Mouse (Mus musculus) midbrain, embryonic 13.5 days (tissue): ENCODE results near the gene Kynu. TPM values are rescaled to one million over a fixed set of nuclear protein-coding genes. Genes with fewer than 3 reads are reported as not detected.

Experiments used
- ATAC-seq: fragments of 200-750 bp; cut with Nextera tagmentation; 2 replicates; pipeline ENCODE4 v1.8.0; 2017; ENCODE audit warnings: mild to moderate bottlenecking, moderate TSS enrichment, moderate library complexity
- H3K27ac ChIP-seq: fragments of 300-500 bp; sonication (generic); 2 replicates; pipeline ENCODE4 v1.5.1; 2015; ENCODE audit warnings: inconsistent platforms, mild to moderate bottlenecking, moderate library complexity
- H3K27me3 ChIP-seq: fragments of 300-500 bp; sonication (generic); 2 replicates; pipeline ENCODE4 v1.6.1; 2015; ENCODE audit warnings: mild to moderate bottlenecking, inconsistent platforms
- H3K36me3 ChIP-seq: fragments of 300-500 bp; sonication (generic); 2 replicates; pipeline ENCODE4 v1.6.1; 2015; ENCODE audit warnings: mild to moderate bottlenecking, inconsistent platforms
- H3K4me1 ChIP-seq: fragments of 300-500 bp; sonication (generic); replicated peaks from 2 replicates; pipeline ENCODE4 v1.6.1; 2015; ENCODE audit warnings: inconsistent platforms
- H3K4me2 ChIP-seq: fragments of 300-500 bp; sonication (generic); replicated peaks from 2 replicates; pipeline ENCODE4 v1.6.1; 2015; ENCODE audit warnings: moderate library complexity, mild to moderate bottlenecking, inconsistent platforms
- H3K4me3 ChIP-seq: fragments of 300-500 bp; sonication (generic); replicated peaks from 2 replicates; pipeline ENCODE4 v1.5.1; 2015; ENCODE audit warnings: mild to moderate bottlenecking, inconsistent platforms
- H3K9ac ChIP-seq: fragments of 300-500 bp; sonication (generic); replicated peaks from 2 replicates; pipeline ENCODE4 v1.6.1; 2015; ENCODE audit warnings: mild to moderate bottlenecking, inconsistent platforms
- H3K9me3 ChIP-seq: fragments of 300-500 bp; sonication (generic); 2 replicates; pipeline ENCODE4 v1.6.1; 2016; ENCODE audit warnings: mild to moderate bottlenecking, inconsistent platforms
- WGBS: fragments of 180-500 bp; shearing (Covaris S2); methylation state at CpG from one replicate; pipeline ENCODE4 v1.1.7; 2015; 5-methylcytosine and 5-hydroxymethylcytosine counted together
- polyA plus RNA-seq: library from polyadenylated mRNA; unstranded; fragments of >200 nt; fragmentation: Nextera tagmentation; extraction: Ambion mirVana; gene quantifications from 2 replicates; pipeline ENCODE4 v1.2.1, GENCODE M21; 2015

Gene Kynu
- polyA plus RNA-seq, 1 experiment from 2014 or later, result 0.19 TPM

- WGBS, result 75% methylated on average over 1 of the region's 1 CpGs
- no peaks in the 10 kb centered on the region for H3K27me3 ChIP-seq
- ATAC-seq, result no peak
- no peaks in the 10 kb centered on the region for H3K36me3 ChIP-seq
- no peaks in the 10 kb centered on the region for H3K4me1 ChIP-seq
- H3K4me2 ChIP-seq, result no peak overlapping the region
- H3K9ac ChIP-seq, result no peak overlapping the region
- H3K4me3 ChIP-seq, result no peak overlapping the region
- H3K27ac ChIP-seq, result no peak overlapping the region
- no peaks in the 10 kb centered on the region for H3K9me3 ChIP-seq
These were observed 13.3 kb downstream of the Kynu start for GRCm38 (mm10) chr2:43568406-43568805.

- Histone ChIP-seq H3K4me1 (no peaks in the 10 kb centered on the region), H3K27me3 (no peaks in the 10 kb centered on the region), H3K4me2 (no peak overlapping the region), H3K9ac (no peak overlapping the region), H3K27ac (no peak overlapping the region), H3K36me3 (no peaks in the 10 kb centered on the region), H3K4me3 (no peak overlapping the region), H3K9me3 (no peaks in the 10 kb centered on the region)
- 77% methylated on average over 1 of the region's 1 CpGs for WGBS
- ATAC-seq, result no peak
These were observed 18.4 kb downstream of the Kynu start for GRCm38 (mm10) chr2:43573526-43573925.

DNA sequence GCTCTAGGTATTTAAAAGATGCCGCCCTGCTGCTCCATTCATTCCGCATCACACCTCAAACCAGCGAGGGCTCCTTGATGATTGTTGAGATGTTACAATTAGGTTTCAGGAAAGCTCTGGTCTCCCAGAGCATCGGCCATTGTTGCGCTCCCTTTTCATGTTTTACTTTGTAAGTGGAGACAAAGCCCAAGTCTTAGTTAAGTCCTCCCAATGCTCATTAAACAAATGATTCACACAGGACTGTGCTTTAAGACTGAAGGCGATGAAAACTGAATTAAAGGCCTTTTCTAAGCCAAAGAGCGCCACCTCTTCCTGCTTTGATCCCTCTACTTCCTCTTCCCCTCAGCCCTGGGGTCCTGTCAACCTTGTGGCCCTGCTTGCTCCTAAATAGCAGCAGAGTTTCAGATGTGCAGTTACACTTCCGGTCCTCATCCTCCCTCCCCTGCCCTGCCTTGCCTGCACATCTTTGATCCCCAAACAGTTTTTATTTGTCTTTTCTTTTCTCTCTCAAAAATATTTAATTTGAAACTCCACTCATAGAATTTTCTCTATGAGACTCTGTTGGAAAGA lies 28.2 kb downstream of the Kynu start:
- Histone ChIP-seq H3K4me2 (no peak overlapping the region), H3K4me3 (no peak overlapping the region), H3K4me1 (no peaks in the 10 kb centered on the region), H3K27ac (no peak overlapping the region), H3K27me3 (no peaks in the 10 kb centered on the region), H3K36me3 (no peaks in the 10 kb centered on the region), H3K9me3 (no peaks in the 10 kb centered on the region), H3K9ac (no peak overlapping the region)
- WGBS, result 22% methylated on average over 8 of the region's 8 CpGs
- ATAC-seq, result no peak

DNA sequence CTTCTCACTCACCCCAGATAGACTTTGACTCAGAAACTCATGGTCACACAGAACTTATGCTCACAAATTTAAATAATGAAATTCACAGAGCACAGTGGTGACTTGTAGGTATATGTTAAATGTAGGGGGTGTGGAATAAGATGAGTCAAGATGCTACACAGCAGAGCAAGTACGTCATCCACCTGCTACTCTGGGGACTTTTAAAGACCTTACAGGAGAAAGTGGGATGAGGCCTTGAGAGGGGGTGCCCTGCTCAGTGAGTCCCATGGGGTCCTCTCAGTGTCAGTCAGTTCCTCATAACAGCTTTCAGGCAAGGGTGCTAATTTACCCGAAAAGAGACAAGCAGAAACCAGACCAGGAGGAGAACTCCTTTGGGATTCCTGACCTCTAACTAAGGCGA lies 30.4 kb downstream of the Kynu start:
- no peak overlapping the region for H3K4me2 ChIP-seq
- no peaks in the 10 kb centered on the region for H3K27me3 ChIP-seq
- H3K4me1 ChIP-seq, result no peaks in the 10 kb centered on the region
- no peaks in the 10 kb centered on the region for H3K36me3 ChIP-seq
- no peak for ATAC-seq
- no peaks in the 10 kb centered on the region for H3K9me3 ChIP-seq
- no peak overlapping the region for H3K27ac ChIP-seq
- H3K4me3 ChIP-seq, result no peak overlapping the region
- WGBS, result 85% methylated on average over 3 of the region's 3 CpGs
- no peak overlapping the region for H3K9ac ChIP-seq

- Histone ChIP-seq H3K4me2 (no peak overlapping the region), H3K27me3 (no peaks in the 10 kb centered on the region), H3K9me3 (no peaks in the 10 kb centered on the region), H3K9ac (no peak overlapping the region), H3K4me1 (no peaks in the 10 kb centered on the region), H3K4me3 (no peak overlapping the region), H3K27ac (no peak overlapping the region), H3K36me3 (no peaks in the 10 kb centered on the region)
- WGBS, result 81% methylated on average over 2 of the region's 2 CpGs
- ATAC-seq, result no peak
These were observed 32.7 kb downstream of the Kynu start for GRCm38 (mm10) chr2:43587832-43588231.

- H3K9me3 ChIP-seq, result no peaks in the 10 kb centered on the region
- no peak overlapping the region for H3K4me2 ChIP-seq
- no peak for ATAC-seq
- no peaks in the 10 kb centered on the region for H3K4me1 ChIP-seq
- no peak overlapping the region for H3K9ac ChIP-seq
- H3K27me3 ChIP-seq, result no peaks in the 10 kb centered on the region
- WGBS, result 88% methylated on average over 1 of the region's 1 CpGs
- H3K36me3 ChIP-seq, result no peaks in the 10 kb centered on the region
- no peak overlapping the region for H3K4me3 ChIP-seq
- H3K27ac ChIP-seq, result no peak overlapping the region
These were observed 37.0 kb downstream of the Kynu start for GRCm38 (mm10) chr2:43592001-43592704.

GRCm38 (mm10) chr2:43613571-43613970 lies 58.4 kb downstream of the Kynu start:
- 11% methylated on average over 6 of the region's 6 CpGs for WGBS
- no peak overlapping the region for H3K27ac ChIP-seq
- H3K4me1 ChIP-seq, result no peaks in the 10 kb centered on the region
- ATAC-seq, result no peak
- no peak overlapping the region for H3K4me2 ChIP-seq
- no peaks in the 10 kb centered on the region for H3K9me3 ChIP-seq
- no peaks in the 10 kb centered on the region for H3K27me3 ChIP-seq
- H3K36me3 ChIP-seq, result no peaks in the 10 kb centered on the region
- H3K9ac ChIP-seq, result no peak overlapping the region
- no peak overlapping the region for H3K4me3 ChIP-seq

GRCm38 (mm10) chr2:43621140-43621539 lies 66.0 kb downstream of the Kynu start:
- Histone ChIP-seq H3K9me3 (no peaks in the 10 kb centered on the region), H3K9ac (no peak overlapping the region), H3K36me3 (no peaks in the 10 kb centered on the region), H3K4me3 (no peak overlapping the region), H3K27me3 (no peaks in the 10 kb centered on the region), H3K4me2 (no peak overlapping the region), H3K27ac (no peak overlapping the region), H3K4me1 (no peaks in the 10 kb centered on the region)
- no peak for ATAC-seq

DNA sequence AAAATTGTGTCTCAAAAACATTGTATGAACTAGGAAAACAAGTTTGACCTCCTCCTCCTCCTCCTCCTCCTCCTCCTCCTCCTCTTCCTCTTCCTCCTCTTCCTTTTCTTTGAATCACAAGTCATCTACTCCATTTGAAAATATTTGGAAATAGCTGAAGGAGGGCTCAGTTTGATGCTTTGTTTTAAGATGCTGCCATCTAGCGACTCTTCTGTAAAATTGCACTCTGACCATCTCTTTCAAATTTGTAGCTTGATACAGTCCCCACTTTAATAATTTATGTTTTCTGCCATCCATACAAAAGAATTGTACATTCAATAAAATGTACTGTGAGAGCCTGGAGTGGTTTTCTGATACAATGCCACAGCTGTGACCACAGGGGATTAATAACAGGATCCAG lies 67.7 kb downstream of the Kynu start:
- Histone ChIP-seq H3K27me3 (no peaks in the 10 kb centered on the region), H3K4me1 (no peaks in the 10 kb centered on the region), H3K36me3 (no peaks in the 10 kb centered on the region), H3K4me3 (no peak overlapping the region), H3K9ac (no peak overlapping the region), H3K9me3 (no peaks in the 10 kb centered on the region), H3K4me2 (no peak overlapping the region), H3K27ac (no peak overlapping the region)
- WGBS, result 0% methylated on average over 1 of the region's 1 CpGs
- ATAC-seq, result peak; percentile 60; the same call in 1 of the 2 replicates

DNA sequence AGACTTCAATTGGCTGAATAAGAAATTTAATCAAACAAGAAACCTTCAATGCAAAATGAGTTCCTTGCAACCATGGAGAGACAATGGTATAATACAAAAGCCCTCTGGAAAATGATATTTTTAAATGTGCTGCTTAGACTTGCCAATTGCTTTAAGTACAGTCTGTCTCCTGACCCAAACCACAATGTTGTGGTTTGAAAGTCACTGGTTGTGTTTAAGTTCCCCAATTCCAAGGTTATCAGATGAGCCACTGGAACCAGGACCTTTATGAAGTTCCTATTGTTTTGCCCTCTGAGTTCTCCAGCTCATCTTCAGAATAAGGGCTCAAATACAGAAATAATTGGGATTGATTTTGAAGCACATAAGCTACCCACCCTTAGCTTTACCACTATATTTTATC lies 76.7 kb downstream of the Kynu start:
- H3K27ac ChIP-seq, result no peak overlapping the region
- ATAC-seq, result no peak
- H3K9me3 ChIP-seq, result no peaks in the 10 kb centered on the region
- H3K4me2 ChIP-seq, result no peak overlapping the region
- no peaks in the 10 kb centered on the region for H3K4me1 ChIP-seq
- H3K9ac ChIP-seq, result no peak overlapping the region
- no peak overlapping the region for H3K4me3 ChIP-seq
- no peaks in the 10 kb centered on the region for H3K36me3 ChIP-seq
- H3K27me3 ChIP-seq, result no peaks in the 10 kb centered on the region

GRCm38 (mm10) chr2:43636498-43636897 lies 81.4 kb downstream of the Kynu start:
- no peak overlapping the region for H3K27ac ChIP-seq
- H3K9me3 ChIP-seq, result no peaks in the 10 kb centered on the region
- no peak overlapping the region for H3K9ac ChIP-seq
- H3K4me3 ChIP-seq, result no peak overlapping the region
- H3K4me1 ChIP-seq, result no peaks in the 10 kb centered on the region
- no peak for ATAC-seq
- no peaks in the 10 kb centered on the region for H3K27me3 ChIP-seq
- H3K4me2 ChIP-seq, result no peak overlapping the region
- H3K36me3 ChIP-seq, result no peaks in the 10 kb centered on the region

DNA sequence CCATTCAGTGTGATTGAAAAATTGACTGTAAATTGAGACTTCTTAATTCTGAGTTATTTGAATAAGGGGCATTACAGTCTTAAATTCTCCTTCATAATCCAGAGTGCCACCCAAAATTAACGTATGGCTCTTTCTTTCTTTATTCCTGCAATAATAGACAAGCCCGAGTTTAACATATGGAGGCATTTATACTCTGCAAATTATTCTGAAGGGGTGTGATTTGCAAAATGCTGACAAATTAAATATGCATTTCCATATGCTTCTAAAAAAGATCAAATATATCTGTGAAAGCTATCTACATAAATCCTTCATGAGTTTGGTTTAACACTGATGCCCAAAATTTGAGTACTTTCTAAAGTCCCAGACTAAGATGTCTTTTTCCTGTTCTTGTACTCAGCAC lies 91.8 kb downstream of the Kynu start:
- ATAC-seq, result no peak
- Histone ChIP-seq H3K4me3 (no peak overlapping the region), H3K4me1 (no peaks in the 10 kb centered on the region), H3K36me3 (no peaks in the 10 kb centered on the region), H3K9ac (no peak overlapping the region), H3K27me3 (no peaks in the 10 kb centered on the region), H3K9me3 (no peaks in the 10 kb centered on the region), H3K27ac (no peak overlapping the region), H3K4me2 (no peak overlapping the region)
- WGBS, result 72% methylated on average over 2 of the region's 2 CpGs

- no peaks in the 10 kb centered on the region for H3K9me3 ChIP-seq
- no peak for ATAC-seq
- no peak overlapping the region for H3K4me2 ChIP-seq
- no peak overlapping the region for H3K27ac ChIP-seq
- no peaks in the 10 kb centered on the region for H3K4me1 ChIP-seq
- no peaks in the 10 kb centered on the region for H3K36me3 ChIP-seq
- H3K9ac ChIP-seq, result no peak overlapping the region
- no peaks in the 10 kb centered on the region for H3K27me3 ChIP-seq
- H3K4me3 ChIP-seq, result no peak overlapping the region
These were observed 114.5 kb downstream of the Kynu start for GRCm38 (mm10) chr2:43669588-43669987.
